Mouse (Mus musculus) hindbrain, embryonic 16.5 days (tissue): ENCODE results near the gene Fam114a1. TPM values are rescaled to one million over a fixed set of nuclear protein-coding genes. Genes with fewer than 3 reads are reported as not detected.

Experiments
- ATAC-seq: fragments of 200-750 bp; cut with Nextera tagmentation; 2 replicates; pipeline ENCODE4 v1.8.0; 2017; ENCODE audit warnings: moderate TSS enrichment, moderate library complexity
- H3K27ac ChIP-seq: fragments of 300-500 bp; sonication (generic); 2 replicates; pipeline ENCODE4 v1.5.1; 2014; ENCODE audit warnings: low read depth, mild to moderate bottlenecking, control low read depth, low read length, moderate library complexity
- H3K27me3 ChIP-seq: fragments of 300-500 bp; sonication (generic); replicated peaks from 2 replicates; pipeline ENCODE4 v1.6.1; 2014; ENCODE audit warnings: low read length; ENCODE audit not compliant: control insufficient read depth, insufficient read depth
- H3K36me3 ChIP-seq: fragments of 300-500 bp; sonication (generic); 2 replicates; pipeline ENCODE4 v1.6.1; 2014; ENCODE audit warnings: mild to moderate bottlenecking, low read length, moderate library complexity, mixed read lengths; ENCODE audit not compliant: control insufficient read depth, insufficient read depth
- H3K4me1 ChIP-seq: fragments of 300-500 bp; sonication (generic); 2 replicates; pipeline ENCODE4 v1.6.1; 2014; ENCODE audit warnings: low read depth, low read length; ENCODE audit not compliant: control insufficient read depth, insufficient read depth
- H3K4me2 ChIP-seq: fragments of 300-500 bp; sonication (generic); 2 replicates; pipeline ENCODE4 v1.6.1; 2014; ENCODE audit warnings: mild to moderate bottlenecking, low read length, control low read depth, moderate library complexity
- H3K4me3 ChIP-seq: fragments of 300-500 bp; sonication (generic); 2 replicates; pipeline ENCODE4 v1.5.1; 2014; ENCODE audit warnings: mild to moderate bottlenecking, low read length, control low read depth, moderate library complexity
- H3K9ac ChIP-seq: fragments of 300-500 bp; sonication (generic); 2 replicates; pipeline ENCODE4 v1.6.1; 2014; ENCODE audit warnings: low read depth, mild to moderate bottlenecking, control low read depth, low read length, moderate library complexity
- H3K9me3 ChIP-seq: fragments of 300-500 bp; sonication (generic); 2 replicates; pipeline ENCODE4 v1.6.1; 2014; ENCODE audit warnings: mild to moderate bottlenecking, low read length, moderate library complexity; ENCODE audit not compliant: control insufficient read depth
- WGBS: fragments of 180-500 bp; shearing (Covaris S2); extraction: QIAGEN DNeasy Blood & Tissue Kit; methylation state at CpG from one replicate; pipeline ENCODE4 v1.1.7; 2014; 5-methylcytosine and 5-hydroxymethylcytosine counted together
- microRNA counts: library from miRNA; unstranded; fragments of <30 nt; microRNA quantifications from one replicate; lab custom pipeline; 2016
- microRNA-seq: library from miRNA; unstranded; fragments of <30 nt; microRNA quantifications from one replicate; pipeline ENCODE4, GENCODE M21; 2017
- polyA plus RNA-seq: library from polyadenylated mRNA; unstranded; fragments of >200 nt; fragmentation: Nextera tagmentation; extraction: Ambion mirVana; gene quantifications from 2 replicates; pipeline ENCODE4 v1.2.1, GENCODE M21; 2015

Gene Fam114a1
- polyA plus RNA-seq, 1 experiment from 2014 or later, result 9.6 TPM

DNA sequence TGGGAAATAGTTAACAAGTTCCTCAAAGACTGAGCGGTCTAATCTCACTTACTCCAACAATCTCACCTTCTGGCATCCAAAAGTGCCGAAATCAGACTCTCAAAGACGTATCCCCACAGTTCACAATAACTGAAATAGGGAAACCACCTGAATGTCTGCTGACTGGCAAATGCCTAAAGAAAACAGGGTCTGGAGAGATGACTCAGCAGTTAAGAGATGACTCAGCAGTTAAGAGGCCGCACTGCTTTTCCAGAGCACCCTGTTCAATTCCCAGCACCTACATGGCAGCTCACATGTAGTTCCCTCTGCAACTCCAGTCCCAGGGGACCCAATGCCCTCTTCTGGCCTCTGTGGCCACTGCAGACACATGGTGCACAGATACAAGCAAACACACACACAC, 108.2 kb downstream of the Fam114a1 start:
- Histone ChIP-seq H3K27ac (no peak overlapping the region), H3K27me3 (no peaks in the 10 kb centered on the region), H3K4me3 (no peak overlapping the region), H3K9me3 (no peaks in the 10 kb centered on the region), H3K9ac (no peak overlapping the region), H3K36me3 (no peaks in the 10 kb centered on the region), H3K4me2 (no peak overlapping the region), H3K4me1 (no peaks in the 10 kb centered on the region)
- 90% methylated on average over 4 of the region's 4 CpGs for WGBS
- no peak for ATAC-seq

- Histone ChIP-seq H3K27me3 (no peaks in the 10 kb centered on the region), H3K27ac (no peak overlapping the region), H3K36me3 (no peaks in the 10 kb centered on the region), H3K9me3 (no peaks in the 10 kb centered on the region), H3K4me2 (peak overlapping the region; percentile 5; the same call in 1 of the 2 replicates), H3K4me3 (peak overlapping the region; percentile 9; the same call in 1 of the 2 replicates), H3K9ac (no peak overlapping the region), H3K4me1 (no peaks in the 10 kb centered on the region)
- ATAC-seq, result no peak
- WGBS, result 70% methylated on average over 9 of the region's 9 CpGs
Observed at GRCm38 (mm10) chr5:65079881-65080280, 110.0 kb downstream of the Fam114a1 start.

GRCm38 (mm10) chr5:65081836-65082235, 112.0 kb downstream of the Fam114a1 start:
- H3K9me3 ChIP-seq, result no peaks in the 10 kb centered on the region
- H3K27me3 ChIP-seq, result no peaks in the 10 kb centered on the region
- H3K9ac ChIP-seq, result no peak overlapping the region
- no peaks in the 10 kb centered on the region for H3K4me1 ChIP-seq
- WGBS, result 84% methylated on average over 4 of the region's 4 CpGs
- ATAC-seq, result no peak
- H3K4me3 ChIP-seq, result no peak overlapping the region
- no peak overlapping the region for H3K27ac ChIP-seq
- no peak overlapping the region for H3K4me2 ChIP-seq
- H3K36me3 ChIP-seq, result no peaks in the 10 kb centered on the region

DNA sequence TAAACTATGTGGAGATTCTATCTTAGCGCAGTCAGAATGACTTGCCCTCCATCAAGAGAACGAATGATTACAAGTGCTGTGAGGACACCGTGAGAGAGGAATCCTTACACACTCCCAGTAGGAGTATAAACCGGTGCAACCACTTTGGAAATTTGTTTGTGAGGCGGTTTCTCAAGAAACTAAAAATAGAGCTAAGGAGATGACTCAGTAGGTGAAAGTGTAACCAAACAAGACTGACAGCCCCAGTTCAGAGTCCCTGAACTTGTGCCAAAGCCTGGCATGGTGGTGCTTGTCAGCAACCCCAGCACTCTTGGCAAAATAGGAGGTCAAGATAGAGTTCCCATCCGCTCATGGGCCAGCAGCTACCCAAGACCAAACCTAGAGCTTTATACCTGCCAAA, 116.7 kb downstream of the Fam114a1 start:
- Histone ChIP-seq H3K9ac (no peak overlapping the region), H3K36me3 (no peaks in the 10 kb centered on the region), H3K4me3 (no peak overlapping the region), H3K4me2 (no peak overlapping the region), H3K27me3 (no peaks in the 10 kb centered on the region), H3K4me1 (no peaks in the 10 kb centered on the region), H3K27ac (no peak overlapping the region), H3K9me3 (no peaks in the 10 kb centered on the region)
- ATAC-seq, result no peak
- 88% methylated on average over 6 of the region's 6 CpGs for WGBS

DNA sequence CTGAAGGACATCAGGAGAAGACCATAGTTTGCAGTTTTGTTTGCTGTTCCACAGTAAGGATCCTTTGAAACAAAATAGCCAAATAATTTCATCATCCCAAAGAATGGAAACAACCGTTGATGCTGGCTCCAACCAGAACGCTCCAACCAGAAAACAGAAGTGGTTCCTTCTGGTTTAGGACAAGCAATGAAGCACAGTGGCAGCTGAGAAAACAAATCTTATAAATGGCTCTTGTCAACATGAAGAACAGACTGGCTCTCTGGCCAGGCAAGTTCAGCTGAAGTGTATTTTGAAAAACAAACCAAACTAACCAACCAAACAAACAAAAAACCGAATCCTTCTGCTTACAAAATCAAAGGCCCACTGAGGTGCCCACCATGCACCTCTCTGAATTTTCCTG, 119.8 kb downstream of the Fam114a1 start:
- Histone ChIP-seq H3K4me1 (no peaks in the 10 kb centered on the region), H3K27ac (no peak overlapping the region), H3K36me3 (no peaks in the 10 kb centered on the region), H3K4me2 (no peak overlapping the region), H3K27me3 (no peaks in the 10 kb centered on the region), H3K9me3 (no peaks in the 10 kb centered on the region), H3K9ac (no peak overlapping the region), H3K4me3 (no peak overlapping the region)
- ATAC-seq, result no peak
- WGBS, result 79% methylated on average over 3 of the region's 3 CpGs

DNA sequence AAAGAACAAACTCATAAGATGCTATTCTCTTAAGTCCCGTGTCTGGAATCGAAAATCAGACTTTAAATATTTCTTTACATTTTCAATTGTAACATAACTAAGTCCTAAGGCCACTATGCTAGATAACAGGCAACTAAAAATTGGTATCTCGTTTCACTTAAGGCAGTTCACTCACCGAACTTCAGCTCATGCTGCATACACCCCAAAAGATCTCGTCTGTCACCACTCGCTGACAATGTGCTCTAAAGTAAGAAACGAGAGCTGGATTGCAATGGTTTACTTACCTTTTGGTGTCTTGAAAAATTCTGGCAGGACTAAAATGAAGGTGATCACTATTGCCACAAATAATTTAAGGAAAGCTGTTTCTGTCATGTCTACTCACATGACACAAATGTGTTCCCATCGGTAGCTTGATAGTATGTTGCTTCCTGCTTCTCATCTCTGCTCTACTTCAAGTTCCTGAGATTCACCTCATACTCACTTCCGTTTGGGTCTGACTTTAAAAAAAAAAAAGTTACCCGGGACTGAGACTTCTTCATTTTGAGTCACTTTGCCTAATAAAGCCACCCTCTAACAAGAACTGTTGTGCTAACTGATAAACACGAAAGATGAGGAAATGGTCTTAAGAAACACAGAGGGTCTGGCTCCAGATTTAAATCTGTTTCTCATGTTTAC, 121.5 kb downstream of the Fam114a1 start:
- Histone ChIP-seq H3K9ac (no peak overlapping the region), H3K4me3 (no peak overlapping the region), H3K36me3 (no peaks in the 10 kb centered on the region), H3K27ac (no peak overlapping the region), H3K9me3 (no peaks in the 10 kb centered on the region), H3K27me3 (no peaks in the 10 kb centered on the region), H3K4me1 (no peaks in the 10 kb centered on the region), H3K4me2 (no peak overlapping the region)
- no peak for ATAC-seq
- WGBS, result 77% methylated on average over 11 of the region's 11 CpGs

MicroRNAs encoded within 50 kb of the gene (microRNA counts, 519-probe panel; counts per million panel counts)
- microRNA mmu-miR-574-3p (lab: Ali Mortazavi, UCI) (2,262 counts per million, percentile 49 among the panel's probes with 10 or more counts), microRNA mmu-miR-574-5p (lab: Ali Mortazavi, UCI) (1,945 counts per million, percentile 26 among the panel's probes with 10 or more counts)

Small RNAs within 50 kb of the gene (microRNA-seq; reads per million reads assigned to microRNA genes)
- 39.6 reads per million, percentile 37 among the genes with 10 or more reads in this experiment for gene Mir574

Other genes starting within 250 kb of the Fam114a1 start
- gene Klf3, start 166.7 kb upstream of the Fam114a1 start, polyA plus RNA-seq, result 23.7 and 23.8 TPM in 2 replicates
- 0.29 and 0.46 TPM in 2 replicates for gene Tlr1, start 36.5 kb upstream of the Fam114a1 start, polyA plus RNA-seq
- 0.25 and 0.31 TPM in 2 replicates for gene Tlr6, start 10.0 kb upstream of the Fam114a1 start, polyA plus RNA-seq
- gene Tmem156, start 122.1 kb downstream of the Fam114a1 start, polyA plus RNA-seq, result 0.16 TPM in 1 of 2 replicates, not detected in the other
- gene Klhl5, start 137.5 kb downstream of the Fam114a1 start, polyA plus RNA-seq, result 48.7 and 52.4 TPM in 2 replicates
- 11.2 and 12.3 TPM in 2 replicates for gene Wdr19, start 229.6 kb downstream of the Fam114a1 start, polyA plus RNA-seq